Mouse (Mus musculus) neutrophil, adult 59 days (primary cell): ENCODE data around the gene Pyy. TPM values are rescaled to one million over a fixed set of nuclear protein-coding genes. Genes with fewer than 3 reads are reported as not detected.

Experiments
- total RNA-seq, 2 experiments: library from RNA; stranded (reverse); gene quantifications; 1 replicate in 1 of 2; 2 replicates in 1 of 2; pipeline ENCODE4 v1.2.4; 2023

The Pyy gene
- total RNA-seq, result not detected

DNA sequence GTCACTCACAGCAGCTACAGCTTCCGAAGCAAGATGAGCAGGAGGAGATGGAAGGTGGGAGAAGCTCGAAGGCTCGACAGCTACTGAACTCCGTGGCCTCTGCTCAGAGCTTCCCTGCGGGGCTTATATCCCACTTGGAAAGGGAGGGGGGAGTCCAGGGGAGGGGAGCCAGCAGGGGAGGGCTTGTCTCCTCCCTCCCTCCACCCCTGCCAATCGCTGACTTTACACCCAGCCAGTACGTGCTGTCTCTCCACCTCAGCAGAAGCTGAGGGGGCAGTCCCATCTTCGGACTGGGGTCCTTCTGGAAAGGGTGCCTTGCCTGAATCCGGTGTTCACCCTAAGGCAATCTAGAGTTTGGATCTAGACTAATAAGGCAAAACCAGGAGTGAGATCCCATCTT, at the start of gene Pyy:
Pyy (minus strand) TSS at position 101 of the 400 bp plus-strand sequence.

GRCm38 (mm10) chr11:102156039-102156785, 48.6 kb upstream of the Pyy start, which contains the start of gene Tmem101:
Tmem101 (minus strand) TSS chr11:102156404.

DNA sequence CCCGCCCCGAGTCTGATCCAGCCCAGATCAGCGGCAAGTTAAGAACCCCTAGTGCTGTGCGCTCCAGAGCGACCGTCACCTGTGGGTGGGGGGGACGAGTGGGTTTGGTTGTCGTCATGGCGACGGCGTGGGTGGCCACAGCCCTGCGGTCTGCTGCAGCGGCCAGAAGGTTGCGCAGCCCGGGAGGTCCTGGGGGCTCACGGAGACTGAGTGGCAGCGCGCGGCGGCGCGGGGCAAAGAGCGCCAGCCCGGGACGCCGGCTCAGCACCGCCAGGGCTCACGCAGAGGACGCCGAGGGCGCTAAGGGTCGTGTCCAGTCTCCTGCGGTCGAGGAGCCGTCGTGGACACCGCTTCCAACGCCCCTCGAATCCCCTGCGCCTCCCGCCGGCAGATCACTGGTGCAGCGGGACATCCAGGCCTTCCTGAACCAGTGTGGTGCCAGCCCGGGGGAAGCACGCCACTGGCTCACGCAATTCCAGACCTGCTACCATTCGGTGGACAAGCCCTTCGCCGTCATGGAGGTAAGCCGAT, 37.9 kb upstream of the Pyy start, which contains the start of gene Nags:
Nags (plus strand) TSS at position 43 of the 531 bp plus-strand sequence.

GRCm38 (mm10) chr11:102101219-102101618, 6.4 kb downstream of the Pyy start, which contains the start of gene Ppy:
Ppy (minus strand) TSS chr11:102101319.

GRCm38 (mm10) chr11:102087931-102088898, 19.4 kb downstream of the Pyy start, which contains the start of gene Mpp2:
Mpp2 (minus strand) TSS chr11:102088515.

Other genes with a start within 250 kb of the Pyy start
- under 1 TPM in 1 of 2 experiments, not detected in 1; 0.26 TPM for gene Meox1, start 213.5 kb downstream of the Pyy start, total RNA-seq
- gene Sost, start 140.8 kb downstream of the Pyy start, total RNA-seq, result not detected
- gene Cfap97d1, start 123.6 kb downstream of the Pyy start, total RNA-seq, result not detected
- gene Dusp3, start 120.8 kb downstream of the Pyy start, total RNA-seq, result 10 to 100 TPM; 23.8 to 37.4 TPM
- gene Mpp3, start 79.4 kb downstream of the Pyy start, total RNA-seq, result under 1 TPM in 1 of 2 experiments, not detected in 1; 0.22 TPM
- gene Cd300lg, start 66.3 kb downstream of the Pyy start, total RNA-seq, result 10 to 100 TPM; 16.6 to 25.3 TPM
- gene Mpp2, start 19.3 kb downstream of the Pyy start, total RNA-seq, result 1 to 10 TPM in 1 of 2 experiments, under 1 TPM in 1; 0.29 to 1.9 TPM
- gene Ppy, start 6.5 kb downstream of the Pyy start, total RNA-seq, result not detected
- under 1 TPM; 0.18 to 0.20 TPM for gene Nags, start 37.7 kb upstream of the Pyy start, total RNA-seq
- gene Tmem101, start 48.6 kb upstream of the Pyy start, total RNA-seq, result 10 to 100 TPM in 1 of 2 experiments, 1 to 10 TPM in 1; 7.4 to 12.2 TPM
- gene Lsm12, start 77.5 kb upstream of the Pyy start, total RNA-seq, result 10 to 100 TPM; 33.8 to 37.9 TPM
- 10 to 100 TPM; 16.8 to 25.2 TPM for gene G6pc3, start 81.8 kb upstream of the Pyy start, total RNA-seq
- gene Hdac5, start 122.3 kb upstream of the Pyy start, total RNA-seq, result 100 to 1,000 TPM; 112 to 127 TPM
- gene BC030867, start 141.1 kb upstream of the Pyy start, total RNA-seq, result 1 to 10 TPM; 7.2 to 8.2 TPM
- not detected for gene Asb16, start 160.9 kb upstream of the Pyy start, total RNA-seq
- 10 to 100 TPM; 46.1 to 54.7 TPM for gene Tmub2, start 177.1 kb upstream of the Pyy start, total RNA-seq
- gene Atxn7l3, start 188.8 kb upstream of the Pyy start, total RNA-seq, result 10 to 100 TPM; 67.1 to 69.7 TPM
- gene Ubtf, start 211.9 kb upstream of the Pyy start, total RNA-seq, result 10 to 100 TPM; 80.3 to 84.1 TPM